Mouse (Mus musculus) hindbrain, embryonic 11.5 days (tissue): ENCODE data around the gene Iqck. TPM values are rescaled to one million over a fixed set of nuclear protein-coding genes. Genes with fewer than 3 reads are reported as not detected.

ENCODE experiments used
- ATAC-seq: fragments of 200-750 bp; cut with Nextera tagmentation; 2 replicates; pipeline ENCODE4 v1.8.0; 2017; ENCODE audit warnings: mild to moderate bottlenecking, moderate TSS enrichment, moderate library complexity; ENCODE audit not compliant: low FRiP score
- DNase-seq: peaks from one replicate; pipeline ENCODE4 v3.0.0-alpha.2; 2015; ENCODE audit warnings: low spot score
- H3K27ac ChIP-seq: fragments of 300-500 bp; sonication (generic); 2 replicates; pipeline ENCODE4 v1.5.1; 2014; ENCODE audit warnings: mild to moderate bottlenecking, low read depth, low read length
- H3K27me3 ChIP-seq: fragments of 300-500 bp; sonication (generic); 2 replicates; pipeline ENCODE4 v1.6.1; 2014; ENCODE audit warnings: mild to moderate bottlenecking, low read length, moderate library complexity, mixed read lengths; ENCODE audit not compliant: control insufficient read depth, insufficient read depth
- H3K36me3 ChIP-seq: fragments of 300-500 bp; sonication (generic); 2 replicates; pipeline ENCODE4 v1.6.1; 2014; ENCODE audit warnings: mild to moderate bottlenecking, low read length, moderate library complexity, mixed read lengths; ENCODE audit not compliant: control insufficient read depth, insufficient read depth
- H3K4me1 ChIP-seq: fragments of 300-500 bp; sonication (generic); replicated peaks from 2 replicates; pipeline ENCODE4 v1.6.1; 2014; ENCODE audit warnings: low read length, mixed read lengths; ENCODE audit not compliant: control insufficient read depth, insufficient read depth
- H3K4me2 ChIP-seq: fragments of 300-500 bp; sonication (generic); replicated peaks from 2 replicates; pipeline ENCODE4 v1.6.1; 2014; ENCODE audit warnings: mild to moderate bottlenecking, low read depth, low read length
- H3K4me3 ChIP-seq: fragments of 300-500 bp; sonication (generic); 2 replicates; pipeline ENCODE4 v1.5.1; 2014; ENCODE audit warnings: low read depth, low read length
- H3K9ac ChIP-seq: fragments of 300-500 bp; sonication (generic); 2 replicates; pipeline ENCODE4 v1.6.1; 2014; ENCODE audit warnings: low read depth, low read length
- H3K9me3 ChIP-seq: fragments of 300-500 bp; sonication (generic); 2 replicates; pipeline ENCODE4 v1.6.1; 2016; ENCODE audit warnings: low read length; ENCODE audit not compliant: control insufficient read depth
- WGBS: fragments of 180-500 bp; shearing (Covaris S2); extraction: QIAGEN DNeasy Blood & Tissue Kit; methylation state at CpG from one replicate; pipeline ENCODE4 v1.1.7; 2014; 5-methylcytosine and 5-hydroxymethylcytosine counted together
- polyA plus RNA-seq: library from polyadenylated mRNA; unstranded; fragments of >200 nt; fragmentation: Nextera tagmentation; extraction: Ambion mirVana; gene quantifications from 2 replicates; pipeline ENCODE4 v1.2.1, GENCODE M21; 2014

Gene Iqck
- polyA plus RNA-seq, 1 experiment from 2014 or later = 4.0 TPM

DNA sequence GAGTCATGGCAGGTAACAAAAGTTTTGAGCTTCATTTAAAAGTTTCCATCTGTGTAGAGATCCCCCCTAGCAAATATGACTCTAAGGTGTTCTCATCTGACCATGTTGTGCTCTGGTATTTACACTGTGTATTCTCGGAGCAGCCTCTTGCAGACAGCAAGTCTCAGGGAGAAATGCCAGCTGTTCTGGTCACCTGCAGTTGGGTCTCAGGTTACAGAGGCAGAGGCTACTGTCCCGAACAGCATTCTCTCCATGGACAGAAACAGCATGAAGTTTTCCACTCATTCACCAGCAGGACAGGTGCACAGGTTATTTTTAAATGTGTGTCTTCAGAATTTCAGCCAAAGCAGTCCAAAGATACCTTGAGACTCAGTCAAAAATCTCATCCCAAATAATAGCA lies 89.3 kb downstream of the Iqck start:
- H3K9ac ChIP-seq = no peak overlapping the region
- 24% methylated on average over 2 of the region's 2 CpGs for WGBS
- no peak overlapping the region for H3K27ac ChIP-seq
- no peaks in the 10 kb centered on the region for H3K36me3 ChIP-seq
- no peak for ATAC-seq
- H3K9me3 ChIP-seq = no peaks in the 10 kb centered on the region
- H3K27me3 ChIP-seq = no peaks in the 10 kb centered on the region
- DNase-seq = no peak
- no peak overlapping the region for H3K4me3 ChIP-seq
- no peak overlapping the region for H3K4me2 ChIP-seq
- H3K4me1 ChIP-seq = no peaks in the 10 kb centered on the region

DNA sequence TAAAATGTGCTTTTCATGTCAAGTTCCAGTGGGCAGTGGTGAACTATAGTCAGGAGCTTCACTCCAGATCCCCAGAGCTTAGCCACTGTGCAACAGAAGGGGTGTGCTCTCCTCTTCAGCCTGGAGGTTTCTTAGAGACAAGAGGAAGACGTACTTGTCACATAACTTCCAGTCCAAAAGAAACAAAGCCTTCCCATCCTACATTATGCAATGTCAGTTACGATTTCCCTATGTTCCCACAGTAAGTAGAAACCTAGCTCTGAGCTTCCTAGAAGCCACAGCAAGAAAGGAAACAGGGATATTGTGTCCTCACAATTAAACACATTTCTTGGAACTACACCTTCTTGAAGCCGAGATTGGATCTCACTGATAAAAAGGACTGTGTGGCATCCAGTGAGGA lies 91.7 kb downstream of the Iqck start:
- WGBS = 73% methylated on average over 3 of the region's 3 CpGs
- Histone ChIP-seq H3K27me3 (no peaks in the 10 kb centered on the region), H3K4me2 (no peak overlapping the region), H3K4me1 (no peaks in the 10 kb centered on the region), H3K36me3 (no peaks in the 10 kb centered on the region), H3K9me3 (no peaks in the 10 kb centered on the region), H3K4me3 (no peak overlapping the region), H3K9ac (no peak overlapping the region), H3K27ac (no peak overlapping the region)
- ATAC-seq = no peak
- no peak for DNase-seq

DNA sequence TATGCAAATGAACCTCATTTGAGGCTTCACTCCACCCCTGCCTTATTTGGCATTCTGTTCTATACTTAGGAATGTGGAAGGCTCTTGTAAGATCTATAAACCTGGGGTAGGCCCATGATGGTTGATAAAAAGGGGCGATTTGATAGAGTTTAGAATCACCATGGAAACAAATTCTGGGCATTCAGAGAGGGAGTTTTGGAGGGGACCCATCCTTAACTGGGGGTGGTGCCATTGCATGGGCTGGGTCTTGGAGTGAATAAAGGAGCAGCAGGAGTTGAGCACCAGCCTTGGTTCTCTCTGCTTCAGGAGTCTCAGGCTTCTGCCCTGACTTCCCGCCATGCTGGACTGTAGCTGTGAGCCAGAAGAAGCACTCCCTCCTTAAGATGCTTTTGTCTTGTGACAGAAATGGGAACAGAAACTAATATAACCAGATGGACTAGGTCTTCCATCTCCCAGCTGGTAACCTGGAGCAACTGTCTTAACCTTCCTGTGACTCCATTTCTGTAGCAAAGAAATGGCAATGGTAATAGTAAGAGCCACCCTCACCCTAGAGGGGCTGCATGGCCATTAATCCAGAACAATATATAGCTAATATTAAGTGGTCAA lies 93.2 kb downstream of the Iqck start:
- ATAC-seq (no peak), DNase-seq (no peak)
- Histone ChIP-seq H3K4me1 (no peaks in the 10 kb centered on the region), H3K27me3 (no peaks in the 10 kb centered on the region), H3K36me3 (no peaks in the 10 kb centered on the region), H3K4me3 (no peak overlapping the region), H3K4me2 (no peak overlapping the region), H3K9me3 (no peaks in the 10 kb centered on the region), H3K9ac (no peak overlapping the region), H3K27ac (no peak overlapping the region)
- 60% methylated on average over 2 of the region's 2 CpGs for WGBS

DNA sequence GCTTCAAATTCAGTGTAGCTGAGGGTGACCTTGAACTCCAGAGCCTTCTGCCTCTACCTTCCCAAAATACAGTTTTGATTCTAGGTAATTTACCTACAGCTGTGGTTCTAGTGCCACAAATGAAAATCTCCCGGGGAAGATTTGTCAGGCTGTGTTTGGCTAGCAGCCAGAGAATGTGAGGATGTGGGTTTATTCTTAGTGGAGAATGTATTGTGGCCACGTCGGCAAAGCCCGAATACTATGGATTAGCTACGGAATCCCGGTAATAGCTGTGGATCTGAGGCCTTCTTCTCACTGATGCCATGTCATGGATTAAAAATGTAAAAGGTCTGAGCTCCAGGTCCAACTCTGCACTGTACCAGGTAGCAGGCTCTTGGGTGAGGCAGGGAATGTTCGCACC lies 94.2 kb downstream of the Iqck start:
- no peak overlapping the region for H3K4me3 ChIP-seq
- no peak overlapping the region for H3K27ac ChIP-seq
- no peak for ATAC-seq
- no peaks in the 10 kb centered on the region for H3K9me3 ChIP-seq
- no peak overlapping the region for H3K4me2 ChIP-seq
- H3K36me3 ChIP-seq = no peaks in the 10 kb centered on the region
- no peaks in the 10 kb centered on the region for H3K27me3 ChIP-seq
- no peaks in the 10 kb centered on the region for H3K4me1 ChIP-seq
- no peak overlapping the region for H3K9ac ChIP-seq
- no peak for DNase-seq
- 87% methylated on average over 7 of the region's 7 CpGs for WGBS

DNA sequence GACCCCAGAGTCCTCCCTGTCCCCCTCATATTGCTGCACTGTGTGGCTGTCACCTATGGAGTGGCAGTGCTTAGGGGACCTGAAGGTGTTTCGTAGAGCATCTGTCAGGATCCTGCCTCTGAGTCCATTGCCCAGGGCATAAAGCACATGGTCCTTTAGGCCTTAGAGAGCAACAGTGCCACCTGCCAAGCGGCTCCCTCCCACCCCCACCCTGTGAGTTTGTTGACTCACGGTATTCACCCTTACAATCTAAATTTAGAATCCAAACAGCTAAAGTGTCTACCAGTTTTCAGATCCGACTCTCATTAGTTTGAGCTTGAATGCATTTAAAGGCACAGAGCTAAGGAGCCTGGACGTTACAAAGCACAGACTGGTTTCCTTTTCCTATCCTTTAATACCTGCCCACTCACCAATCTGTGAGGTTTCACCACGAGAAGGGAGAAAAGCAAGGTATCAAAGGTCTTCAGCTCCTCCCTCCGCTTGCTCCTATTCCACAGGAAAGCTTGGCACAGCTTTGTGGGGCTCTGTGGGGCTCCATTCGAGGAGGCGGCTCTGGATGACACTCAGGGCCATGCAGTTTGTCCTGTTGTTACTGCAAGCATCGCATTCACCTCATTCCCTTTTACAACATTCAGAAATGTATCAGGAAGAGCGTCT lies 98.2 kb downstream of the Iqck start:
- Histone ChIP-seq H3K4me1 (no peaks in the 10 kb centered on the region), H3K4me2 (no peak overlapping the region), H3K36me3 (no peaks in the 10 kb centered on the region), H3K9ac (no peak overlapping the region), H3K9me3 (no peaks in the 10 kb centered on the region), H3K4me3 (no peak overlapping the region), H3K27me3 (no peaks in the 10 kb centered on the region), H3K27ac (no peak overlapping the region)
- no peak for ATAC-seq
- 68% methylated on average over 11 of the region's 11 CpGs for WGBS
- DNase-seq = no peak

DNA sequence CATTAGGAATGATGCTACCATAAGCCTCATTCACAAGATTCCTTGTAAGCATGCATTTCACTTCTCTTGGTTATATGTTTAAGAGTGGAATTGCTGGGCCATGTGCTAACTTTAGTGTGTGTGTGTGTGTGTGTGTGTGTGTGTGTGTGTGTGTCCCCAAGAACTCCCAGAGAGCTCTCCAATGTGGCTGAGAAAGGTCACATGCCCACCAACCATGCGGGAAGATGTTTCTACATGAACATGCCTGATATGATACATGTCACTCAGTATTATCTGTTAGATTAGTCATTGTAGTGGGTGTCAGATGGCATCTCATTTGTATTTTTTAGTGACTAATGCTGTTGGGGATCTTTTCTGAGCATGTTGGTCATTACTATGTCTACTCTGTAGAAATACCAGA lies 99.4 kb downstream of the Iqck start:
- Histone ChIP-seq H3K27ac (no peak overlapping the region), H3K36me3 (no peaks in the 10 kb centered on the region), H3K9ac (no peak overlapping the region), H3K4me1 (no peaks in the 10 kb centered on the region), H3K4me2 (no peak overlapping the region), H3K27me3 (no peaks in the 10 kb centered on the region), H3K9me3 (no peaks in the 10 kb centered on the region), H3K4me3 (no peak overlapping the region)
- ATAC-seq (no peak), DNase-seq (no peak)
- WGBS = 81% methylated on average over 1 of the region's 1 CpGs

DNA sequence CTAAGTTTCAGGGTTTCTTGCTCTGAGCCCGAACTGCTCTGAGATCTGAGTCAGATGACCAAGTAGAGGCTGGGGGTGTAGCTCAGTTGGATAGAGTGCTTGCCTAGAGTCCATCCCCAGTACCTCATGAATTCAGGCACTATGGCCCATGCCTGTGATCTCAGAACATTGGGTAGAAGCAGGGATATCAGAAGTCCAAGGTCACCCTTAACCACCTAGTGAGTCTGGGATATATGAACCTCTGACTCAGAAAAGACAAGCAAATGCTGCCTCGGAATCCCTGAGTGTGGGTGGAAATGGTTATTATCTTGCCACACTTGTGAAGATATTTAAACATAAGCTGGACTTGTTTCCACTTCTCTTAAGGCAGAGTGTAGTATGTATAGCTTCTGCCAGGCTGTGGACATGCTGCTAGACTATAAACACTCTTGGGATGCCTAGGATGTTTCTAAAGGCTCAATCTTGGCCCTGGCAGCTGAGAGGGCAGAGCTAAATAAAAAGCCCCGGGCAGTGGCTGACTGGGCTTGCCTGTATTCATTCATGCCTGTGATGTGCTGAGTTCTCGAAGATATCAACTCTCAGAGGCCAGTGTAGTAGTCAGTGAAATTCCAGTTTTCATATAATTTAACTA lies 101.2 kb downstream of the Iqck start:
- H3K27me3 ChIP-seq = no peaks in the 10 kb centered on the region
- ATAC-seq (no peak), DNase-seq (no peak)
- H3K4me3 ChIP-seq = no peak overlapping the region
- no peaks in the 10 kb centered on the region for H3K36me3 ChIP-seq
- H3K4me2 ChIP-seq = no peak overlapping the region
- WGBS = 79% methylated on average over 4 of the region's 4 CpGs
- H3K9me3 ChIP-seq = no peaks in the 10 kb centered on the region
- no peak overlapping the region for H3K9ac ChIP-seq
- H3K4me1 ChIP-seq = no peaks in the 10 kb centered on the region
- H3K27ac ChIP-seq = no peak overlapping the region

DNA sequence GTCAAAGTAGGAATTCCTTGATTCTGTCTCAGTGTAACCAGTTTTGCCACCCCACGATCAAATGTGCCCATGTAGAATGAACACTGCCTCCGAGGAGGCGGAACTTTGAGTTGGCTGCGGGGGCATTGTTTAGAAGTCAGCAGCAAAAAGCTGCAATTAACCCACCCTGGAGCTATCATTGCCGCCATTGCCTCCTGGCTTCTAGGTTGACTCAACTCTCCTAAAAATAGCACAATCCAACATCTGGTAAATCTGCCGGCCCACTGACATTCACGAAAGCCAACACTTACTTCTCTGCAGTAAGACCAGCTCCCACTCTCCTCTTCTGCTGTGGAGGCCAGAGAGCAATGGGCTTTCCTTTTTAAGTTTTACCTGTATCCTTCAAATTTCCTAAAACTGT lies 103.7 kb downstream of the Iqck start:
- ATAC-seq = no peak
- Histone ChIP-seq H3K9ac (no peak overlapping the region), H3K27me3 (no peaks in the 10 kb centered on the region), H3K27ac (no peak overlapping the region), H3K9me3 (no peaks in the 10 kb centered on the region), H3K4me3 (no peak overlapping the region), H3K4me1 (no peaks in the 10 kb centered on the region), H3K4me2 (no peak overlapping the region), H3K36me3 (no peaks in the 10 kb centered on the region)
- WGBS = 79% methylated on average over 7 of the region's 7 CpGs
- no peak for DNase-seq

DNA sequence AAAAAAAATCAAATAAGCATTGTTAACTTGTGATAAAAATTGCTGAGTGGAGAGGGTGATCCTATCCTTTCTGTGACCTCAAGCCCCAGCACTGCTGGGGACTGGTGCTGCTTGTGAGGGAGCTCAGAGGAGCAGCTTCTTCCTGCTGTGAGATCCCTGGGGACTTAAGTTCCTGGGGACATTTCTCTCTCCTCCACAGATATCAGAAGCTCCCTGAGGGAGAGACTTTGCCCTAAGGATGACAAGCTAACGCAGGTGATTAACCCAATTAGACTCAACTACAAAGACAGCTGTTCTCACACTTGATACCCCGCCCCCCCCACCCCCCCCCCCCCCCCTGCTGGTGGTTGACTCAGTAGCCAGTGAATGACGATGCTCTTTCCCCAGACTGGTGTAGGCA lies 109.2 kb downstream of the Iqck start:
- H3K9me3 ChIP-seq = no peaks in the 10 kb centered on the region
- no peaks in the 10 kb centered on the region; the same call in 1 of the 2 replicates for H3K4me1 ChIP-seq
- no peaks in the 10 kb centered on the region for H3K27me3 ChIP-seq
- H3K27ac ChIP-seq = no peak overlapping the region
- ATAC-seq (no peak), DNase-seq (no peak)
- no peak overlapping the region for H3K4me3 ChIP-seq
- no peak overlapping the region for H3K9ac ChIP-seq
- 9% methylated on average over 3 of the region's 3 CpGs for WGBS
- no peak overlapping the region for H3K4me2 ChIP-seq
- no peaks in the 10 kb centered on the region for H3K36me3 ChIP-seq
